Mouse (Mus musculus) kidney, adult 8-10 months (tissue): ENCODE measurements at regions not wholly inside any gene's neighbourhood (a gene's known extent, or its start where the extent isn't known, plus 50 kb on each side); places are given as distances from the start of the nearest gene placed in this dataset.
A peak's percentile ranks its signal among the peaks of the same experiment; 100 is the strongest.
"Not testable (repeated sequence)": the region's sequence is repeated elsewhere in the genome, so short reads cannot be mapped to it uniquely, and the experiment has no call there.

Experiments
- DNase-seq, 2 experiments: peaks; one replicate each; pipeline ENCODE4 v3.0.0; 2022

DNA sequence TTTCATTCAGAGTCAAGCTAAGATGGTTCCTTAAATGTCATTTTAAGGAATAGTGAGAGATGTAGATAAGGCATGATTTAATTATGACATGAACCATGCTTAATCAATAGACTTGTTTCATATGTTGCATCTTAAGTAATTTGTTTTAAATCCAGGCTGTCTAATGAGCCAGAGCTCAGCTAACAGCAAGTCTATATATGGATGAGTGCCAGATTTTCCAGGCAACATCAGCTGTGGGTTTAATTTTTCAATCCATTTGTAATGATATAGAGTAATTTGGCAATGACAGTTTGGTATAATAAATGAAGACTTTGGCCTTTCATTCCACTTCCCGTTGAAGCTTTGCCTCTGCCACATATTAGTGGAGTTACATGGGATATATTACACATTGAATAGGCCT lies 677.3 kb upstream of the Sorcs1 start:
- DNase-seq, result no peak

DNA sequence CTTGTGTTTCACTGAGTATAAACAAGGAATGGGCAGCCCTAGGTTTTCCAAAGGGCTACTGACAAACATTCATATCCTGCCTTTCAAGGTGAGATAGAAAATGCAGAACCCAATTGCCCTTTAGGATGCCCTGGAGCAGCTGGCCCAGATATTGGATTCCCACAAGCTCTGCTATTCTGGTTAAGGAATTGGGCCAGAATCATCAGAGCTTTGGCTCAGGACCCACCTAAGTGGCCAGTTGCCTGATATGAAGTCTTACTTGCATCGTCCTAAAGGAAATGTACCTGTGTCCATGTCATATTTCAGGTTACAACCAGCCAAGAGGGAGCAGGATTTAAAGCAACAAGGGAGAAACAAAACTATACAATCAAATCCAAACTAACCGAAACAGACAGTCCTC lies 662.0 kb upstream of the Sorcs1 start:
- DNase-seq, result no peak

DNA sequence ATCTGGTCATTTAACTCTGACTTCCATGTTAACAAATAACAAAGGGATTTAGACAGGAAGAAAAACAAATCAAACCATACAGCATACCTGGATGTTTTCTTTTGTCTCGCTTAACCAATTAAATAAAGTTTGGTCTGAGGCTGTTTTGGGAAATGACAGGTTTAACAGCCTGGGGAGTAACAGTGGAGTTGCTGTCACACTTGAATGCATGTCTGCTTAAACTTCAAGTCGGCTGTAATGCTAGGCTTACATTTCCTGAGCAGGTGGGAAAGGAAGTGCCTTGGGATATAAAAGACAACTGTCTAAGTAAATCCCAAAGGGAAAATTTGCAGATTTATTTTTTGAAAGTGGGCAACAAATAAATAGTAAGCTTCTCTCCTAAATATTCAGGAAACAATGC lies 651.6 kb upstream of the Sorcs1 start:
- no peak for DNase-seq

DNA sequence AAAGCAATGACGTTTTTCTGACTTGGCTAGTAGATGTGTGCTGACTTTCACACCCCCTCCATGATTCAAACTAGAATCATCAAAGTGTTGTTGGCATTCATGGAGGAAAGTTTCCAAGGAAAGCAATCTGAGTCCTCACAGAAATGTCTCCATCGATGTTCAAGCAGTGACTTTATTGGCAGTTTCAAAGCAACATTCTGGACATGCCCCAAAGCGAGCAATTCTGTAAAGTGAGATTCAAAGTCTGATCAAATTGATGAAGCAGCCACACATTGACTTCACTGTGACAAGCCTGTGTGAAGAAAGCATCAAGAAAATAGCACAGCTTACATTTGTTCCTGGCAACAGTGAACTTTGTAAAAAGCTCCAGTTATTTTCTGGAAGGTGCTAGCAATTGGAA lies 625.3 kb upstream of the Sorcs1 start:
- DNase-seq, result no peak

DNA sequence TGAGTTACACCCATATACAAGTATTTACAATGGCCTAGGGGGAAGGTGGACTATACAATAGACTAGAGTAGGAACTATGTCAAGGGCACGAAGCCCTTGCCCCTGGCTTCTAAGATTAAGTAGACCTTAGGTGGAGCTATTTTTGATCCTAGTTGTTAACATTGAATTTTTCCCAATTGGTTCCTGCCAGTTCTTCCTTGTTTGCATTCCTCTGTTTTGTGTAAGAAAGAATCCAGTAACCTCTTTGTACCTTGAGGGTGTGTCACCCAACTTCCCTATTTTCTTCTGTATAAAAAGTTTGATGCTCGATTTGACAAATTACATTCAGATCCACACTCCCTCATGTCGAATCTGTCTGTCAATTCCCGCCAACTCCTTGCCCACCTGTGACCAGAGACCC lies 618.2 kb upstream of the Sorcs1 start:
- DNase-seq, result not testable (repeated sequence)

DNA sequence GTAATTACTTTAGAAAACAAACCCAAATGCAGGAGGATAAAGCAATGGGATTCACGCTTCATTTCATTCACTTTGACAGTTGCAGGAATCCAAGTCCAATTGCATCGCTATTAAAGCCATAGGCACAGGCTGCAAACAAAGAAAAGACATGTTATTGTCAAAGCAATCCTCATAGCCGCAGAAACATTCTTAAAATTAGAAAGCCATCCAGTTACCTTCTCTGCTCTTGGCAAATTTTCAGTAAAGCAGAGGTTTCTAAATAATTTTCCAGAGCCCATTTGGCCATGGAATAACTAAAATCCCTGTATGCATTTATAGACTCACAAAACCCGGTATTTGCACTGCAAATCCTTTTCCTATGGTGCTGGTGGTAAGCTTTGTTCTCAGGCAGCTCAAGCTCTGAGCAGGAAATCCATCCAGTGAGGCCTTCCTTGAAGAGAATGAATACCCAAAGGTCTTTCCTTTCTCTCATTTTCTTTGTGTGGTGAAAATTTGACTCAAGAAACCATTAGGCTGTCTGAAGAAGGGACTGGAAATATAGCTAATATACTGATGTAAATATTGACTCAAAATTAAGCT lies 590.6 kb upstream of the Sorcs1 start:
- DNase-seq, result no peak

DNA sequence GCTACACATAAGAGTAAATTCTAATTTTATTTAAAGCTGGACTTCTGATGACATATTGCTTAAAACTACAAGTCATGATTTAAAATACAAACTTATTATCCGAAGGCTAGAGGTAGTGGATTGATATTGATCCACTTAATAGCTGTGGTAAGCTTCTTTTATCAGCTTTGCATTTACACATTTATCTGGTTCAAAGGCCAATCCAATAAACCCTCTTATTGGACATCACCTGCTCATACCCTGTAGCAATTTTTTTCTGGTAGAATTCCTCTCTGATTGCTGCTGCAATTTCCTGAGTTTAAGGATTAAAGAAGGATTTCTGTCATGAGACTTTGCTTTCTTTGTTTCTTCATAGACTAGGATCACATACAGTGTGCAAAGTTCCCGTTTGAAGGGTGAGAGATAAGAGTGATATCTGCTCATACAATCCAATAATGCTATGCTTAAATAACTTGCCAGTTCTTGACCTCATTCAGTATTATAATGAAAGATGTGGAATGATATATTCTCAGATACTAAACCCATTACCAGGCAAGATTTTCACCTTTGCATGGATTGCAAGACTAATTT lies 561.9 kb upstream of the Sorcs1 start:
- no peak for DNase-seq

DNA sequence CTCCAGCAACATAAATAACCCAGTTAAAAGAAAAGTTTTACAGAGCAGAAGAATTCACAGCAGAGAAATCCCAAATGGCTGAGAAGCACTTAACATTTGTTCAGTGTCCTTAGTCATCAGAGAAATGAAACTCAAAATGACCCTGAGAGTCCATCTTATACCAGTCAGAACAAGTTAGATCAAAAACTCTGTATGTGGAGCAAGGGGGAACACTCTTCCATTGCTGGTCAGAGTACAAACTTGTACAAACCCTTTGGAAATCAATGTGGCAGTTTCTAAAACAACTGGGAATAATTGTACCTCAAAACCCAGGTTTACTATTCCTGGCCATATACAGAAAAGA lies 559.7 kb upstream of the Sorcs1 start:
- DNase-seq, result no peak

DNA sequence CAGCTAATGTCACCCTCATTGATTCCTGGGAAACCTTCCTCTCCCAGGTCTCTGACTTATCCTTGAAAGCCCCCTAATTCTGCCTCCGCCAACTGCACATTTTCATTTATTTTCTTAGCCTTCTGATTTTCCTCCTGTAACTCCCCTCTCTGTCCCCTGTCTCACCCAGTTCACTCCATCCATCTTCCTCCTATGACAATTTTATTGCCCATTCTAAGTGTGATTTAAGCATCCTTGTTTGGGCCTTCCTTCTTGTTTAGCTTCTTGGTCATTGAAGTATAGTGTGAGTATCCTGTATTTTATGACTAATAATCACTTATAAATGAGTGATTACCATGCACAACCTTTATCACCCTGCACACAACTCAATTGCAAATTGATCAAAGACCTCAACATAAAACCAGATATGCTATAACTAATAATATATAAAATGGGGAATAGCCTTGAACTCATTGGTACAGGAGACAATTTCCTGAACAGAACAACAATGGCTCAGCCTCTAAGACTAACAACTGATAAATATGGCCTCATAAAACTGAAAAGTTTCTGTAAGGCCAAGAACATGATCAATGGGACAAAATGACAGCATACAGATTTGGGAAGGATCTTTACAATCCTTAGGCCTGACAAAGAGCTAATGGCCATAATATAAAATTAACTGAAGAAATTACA lies 559.2 kb upstream of the Sorcs1 start:
- DNase-seq, result no peak

DNA sequence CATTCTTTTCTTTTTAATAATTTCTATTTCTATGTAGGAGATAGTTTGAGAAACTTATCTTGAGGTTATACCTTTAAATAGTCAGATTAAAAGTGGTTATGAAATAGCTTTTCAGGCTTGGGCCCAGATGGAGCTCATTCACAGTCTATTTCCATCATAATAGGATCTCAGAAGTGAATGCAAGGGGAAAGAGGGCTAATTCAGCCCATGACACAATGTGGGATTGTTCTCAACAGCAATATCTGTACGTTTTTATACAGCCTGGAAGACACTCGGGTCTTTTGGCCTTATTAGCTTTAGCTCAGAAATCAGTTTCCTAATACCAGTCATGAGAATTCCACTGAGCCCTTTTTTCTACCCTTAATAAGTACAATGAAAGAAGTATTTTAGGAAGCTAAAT lies 554.1 kb upstream of the Sorcs1 start:
- no peak for DNase-seq

DNA sequence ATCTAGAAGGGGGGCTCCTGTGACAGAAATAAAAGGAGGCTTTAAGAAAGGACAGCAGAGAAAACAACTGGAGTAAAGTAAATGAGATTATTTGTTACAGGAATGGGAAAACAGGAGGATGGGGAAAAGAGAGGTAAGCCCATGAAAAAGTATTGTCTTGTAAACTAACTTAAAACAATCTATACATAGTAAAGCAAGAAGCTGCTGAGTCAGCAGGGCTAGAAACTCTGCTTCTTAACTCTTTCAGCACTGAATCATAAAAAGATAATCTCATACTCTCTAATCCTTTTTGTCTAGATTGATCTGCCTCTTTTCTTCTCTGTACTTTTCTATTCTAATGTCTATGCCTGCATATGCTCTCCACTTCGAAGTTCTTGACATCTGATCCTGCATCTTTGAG lies 548.5 kb upstream of the Sorcs1 start:
- DNase-seq, result no peak

DNA sequence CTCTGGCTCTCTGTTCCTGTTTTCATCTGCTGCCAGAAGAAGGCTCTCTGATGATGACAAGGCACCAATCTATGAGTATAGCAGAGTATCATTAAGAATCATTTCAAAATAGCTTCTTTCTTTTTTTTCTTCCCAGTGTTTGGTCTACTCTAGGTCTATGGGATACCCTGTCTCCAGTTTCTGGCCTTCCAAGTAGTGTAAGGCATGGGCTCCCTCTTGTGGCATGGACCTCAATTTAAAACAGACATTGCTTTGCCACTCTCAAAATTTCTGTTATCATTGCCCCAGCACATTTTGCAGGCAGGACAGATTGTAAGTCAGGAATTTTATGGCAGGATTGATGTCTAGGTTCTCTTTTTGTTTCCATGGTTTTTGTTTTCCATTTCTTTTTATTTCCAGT lies 522.9 kb upstream of the Sorcs1 start:
- peak; percentile 2 to 29 for DNase-seq
